Mouse (Mus musculus) B cell, adult (primary cell): ENCODE measurements around the gene Lmbr1l. TPM values are rescaled to one million over a fixed set of nuclear protein-coding genes. Genes with fewer than 3 reads are reported as not detected.

Experiments
- total RNA-seq: library from RNA; stranded (reverse); gene quantifications from 4 replicates; pipeline ENCODE4 v1.2.4, GENCODE M21; 2023; ENCODE audit not compliant: inconsistent age

Lmbr1l gene
- 228 to 245 TPM (median 238 TPM) in 4 replicates for total RNA-seq

DNA sequence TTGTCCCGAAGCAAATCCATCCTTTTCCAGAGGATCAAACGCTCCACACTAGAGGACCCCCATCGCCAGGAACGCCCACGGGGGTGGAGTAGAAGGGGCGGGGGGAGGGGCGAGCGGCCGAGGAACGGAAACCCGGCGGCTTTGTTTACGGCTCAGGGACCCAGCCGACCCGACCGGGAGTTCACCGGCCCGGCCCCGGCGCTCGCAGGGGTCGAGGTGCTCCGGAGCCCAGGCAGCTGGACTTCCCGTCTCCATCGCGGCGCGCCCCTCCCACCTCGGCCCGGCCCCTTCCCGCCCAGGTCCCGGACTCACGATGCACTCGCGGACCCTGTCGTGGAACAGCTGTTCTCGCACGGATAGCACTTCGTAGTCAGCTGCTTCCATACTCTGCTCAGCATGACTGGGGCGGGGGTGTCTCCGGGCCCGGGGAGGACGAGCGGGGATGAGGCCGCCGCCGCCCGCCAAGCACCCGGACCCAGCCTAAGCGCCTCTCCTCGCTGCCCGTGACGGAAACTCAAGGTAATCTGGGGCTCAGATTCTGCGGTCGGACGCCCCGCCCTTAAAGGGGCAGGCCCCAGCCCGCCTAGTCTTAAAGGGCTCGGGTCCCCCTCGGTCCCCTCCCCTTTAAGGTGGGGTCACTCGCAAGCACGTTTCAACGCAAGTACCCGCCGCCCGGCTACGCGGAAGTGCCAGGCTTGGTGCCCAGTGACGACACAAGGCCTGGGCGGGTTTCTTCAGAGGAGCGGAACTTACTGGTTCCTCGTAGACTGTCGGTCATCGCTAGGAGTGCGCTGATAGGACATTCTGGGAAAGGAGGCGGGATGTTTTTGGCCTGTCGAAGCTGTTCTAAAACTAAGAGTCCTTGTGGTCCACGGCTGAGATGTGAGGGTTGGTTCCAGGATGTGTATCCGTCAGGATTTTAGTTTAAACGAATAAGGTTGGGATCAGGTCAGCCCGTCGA, at the start of gene Lmbr1l:
TSS of gene Lmbr1l (minus strand) at position 694 of the 961 bp plus-strand sequence.

DNA sequence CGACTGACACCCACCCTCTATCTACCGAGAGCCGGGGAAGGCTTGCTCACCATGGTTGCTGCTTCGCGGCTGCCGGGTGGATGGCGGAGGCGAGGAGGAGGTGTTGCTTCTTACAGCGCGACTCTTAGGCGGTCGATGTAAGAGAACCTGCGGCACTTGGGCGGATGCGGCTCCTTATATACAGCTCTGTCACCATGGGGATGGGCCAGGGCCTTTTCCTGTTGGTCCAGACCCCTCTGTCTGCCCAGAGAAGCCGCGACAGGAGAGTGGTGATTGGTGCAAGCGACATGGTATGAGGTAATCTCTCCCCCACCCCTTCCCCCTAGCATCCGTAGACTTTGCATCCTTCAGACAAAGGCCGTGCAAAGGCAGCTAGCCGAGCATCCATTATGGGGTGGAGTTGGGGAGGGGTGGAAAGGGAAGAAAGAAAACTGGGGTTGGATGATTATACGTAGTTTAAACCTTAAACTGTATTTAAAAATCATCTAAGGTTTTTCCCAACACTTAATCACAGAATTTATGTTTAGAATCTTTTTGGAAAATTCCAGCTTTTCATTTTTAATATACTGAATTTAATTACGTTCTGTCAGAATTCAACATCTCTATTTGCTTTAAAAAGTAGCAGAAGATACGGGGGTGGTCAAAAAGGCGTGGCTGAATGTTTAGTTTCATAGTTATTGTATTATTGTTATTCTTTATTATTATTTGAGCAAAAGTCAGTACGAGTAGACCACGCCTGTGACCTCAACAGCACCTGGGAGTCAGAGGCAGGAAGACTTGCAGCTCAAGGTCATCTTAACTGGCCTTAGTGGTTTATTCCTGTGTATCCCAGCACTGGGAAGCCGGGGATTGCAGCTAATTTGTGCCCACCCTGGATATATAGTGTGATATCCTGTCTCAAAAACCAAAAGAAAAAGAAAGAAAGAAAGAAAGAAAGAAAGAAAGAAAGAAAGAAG, 35.6 kb upstream of the Lmbr1l start, which contains the start of the genes Gm49450 and Tuba1a:
TSS of gene Gm49450 (minus strand) at position 151 of the 956 bp plus-strand sequence.
TSS of gene Tuba1a (minus strand) at position 303 of the 956 bp plus-strand sequence.

DNA sequence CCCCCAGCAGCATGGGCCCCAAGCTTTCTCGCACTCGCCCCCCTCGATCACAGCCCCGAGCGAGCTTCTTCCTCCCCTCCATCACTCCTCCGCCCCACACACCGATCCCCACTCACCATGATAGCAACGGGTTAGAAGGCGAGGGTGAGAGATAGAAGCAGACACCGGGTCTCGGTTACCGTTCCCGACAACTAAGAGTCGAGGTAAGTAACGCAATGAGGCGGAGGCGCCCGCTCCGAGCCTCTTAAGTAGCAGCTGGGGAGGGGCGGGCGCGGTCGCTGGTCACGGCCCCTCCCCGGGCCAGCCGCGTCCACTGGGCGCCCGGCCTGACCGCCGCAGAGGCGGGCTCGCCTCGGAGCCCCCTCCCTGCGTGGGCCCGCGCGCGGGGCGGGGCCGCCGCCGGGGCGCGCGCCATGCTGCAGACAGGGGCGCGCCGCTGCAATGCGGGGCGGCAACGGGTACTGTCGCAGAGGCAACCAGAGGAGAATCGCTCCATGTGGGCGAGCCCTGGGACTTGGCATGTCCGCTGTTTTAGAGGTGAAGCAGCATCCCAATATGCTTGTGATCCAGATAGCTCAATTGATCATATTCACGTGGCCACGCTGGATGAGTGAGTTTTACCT, 16.3 kb upstream of the Lmbr1l start, which contains the start of gene Tuba1b:
TSS of gene Tuba1b (minus strand) at position 349 of the 623 bp plus-strand sequence.

DNA sequence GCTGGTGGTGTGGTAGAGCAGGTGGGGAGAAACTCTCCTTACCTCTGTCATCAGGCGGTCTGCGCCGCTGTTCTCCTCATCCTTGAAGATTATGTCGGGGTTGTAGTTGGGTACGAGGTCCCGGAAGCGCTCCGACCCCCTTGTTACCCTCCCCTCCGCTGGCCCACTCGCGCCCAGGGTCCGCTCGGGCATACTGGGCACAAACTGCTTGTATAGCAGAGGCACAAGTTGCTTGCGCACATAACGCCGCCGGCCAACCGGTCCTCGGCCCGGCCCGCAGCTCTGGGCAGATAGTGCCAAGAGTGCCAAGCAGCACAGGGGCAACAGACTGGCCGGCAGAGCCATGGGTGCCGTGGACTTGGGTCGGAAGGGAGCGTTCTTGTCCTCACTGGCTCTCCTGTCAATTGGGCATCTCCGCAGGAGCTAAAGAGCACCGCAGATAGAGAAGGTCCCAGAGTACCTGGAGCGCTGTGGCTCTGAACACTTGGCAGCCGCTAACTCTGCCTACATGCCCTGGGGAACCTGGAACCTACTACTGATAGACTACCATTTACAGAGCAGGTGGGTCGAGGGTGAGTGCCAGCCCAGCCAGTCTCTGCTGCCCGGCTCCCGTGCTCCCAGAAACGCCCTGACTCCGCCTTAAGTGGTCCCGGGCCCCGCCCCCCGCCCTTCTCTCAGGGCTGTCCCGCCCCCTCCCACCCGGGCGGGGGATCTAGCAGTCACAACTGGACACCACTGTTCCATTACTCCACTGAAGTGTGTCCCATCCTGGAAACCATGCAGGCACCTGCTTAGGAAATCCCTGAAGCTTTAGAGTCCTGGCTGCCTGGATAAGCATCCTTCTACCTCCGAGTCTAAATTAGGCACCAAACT, 19.9 kb downstream of the Lmbr1l start, which contains the start of gene Dhh:
TSS of gene Dhh (minus strand) at position 613 of the 873 bp plus-strand sequence.

DNA sequence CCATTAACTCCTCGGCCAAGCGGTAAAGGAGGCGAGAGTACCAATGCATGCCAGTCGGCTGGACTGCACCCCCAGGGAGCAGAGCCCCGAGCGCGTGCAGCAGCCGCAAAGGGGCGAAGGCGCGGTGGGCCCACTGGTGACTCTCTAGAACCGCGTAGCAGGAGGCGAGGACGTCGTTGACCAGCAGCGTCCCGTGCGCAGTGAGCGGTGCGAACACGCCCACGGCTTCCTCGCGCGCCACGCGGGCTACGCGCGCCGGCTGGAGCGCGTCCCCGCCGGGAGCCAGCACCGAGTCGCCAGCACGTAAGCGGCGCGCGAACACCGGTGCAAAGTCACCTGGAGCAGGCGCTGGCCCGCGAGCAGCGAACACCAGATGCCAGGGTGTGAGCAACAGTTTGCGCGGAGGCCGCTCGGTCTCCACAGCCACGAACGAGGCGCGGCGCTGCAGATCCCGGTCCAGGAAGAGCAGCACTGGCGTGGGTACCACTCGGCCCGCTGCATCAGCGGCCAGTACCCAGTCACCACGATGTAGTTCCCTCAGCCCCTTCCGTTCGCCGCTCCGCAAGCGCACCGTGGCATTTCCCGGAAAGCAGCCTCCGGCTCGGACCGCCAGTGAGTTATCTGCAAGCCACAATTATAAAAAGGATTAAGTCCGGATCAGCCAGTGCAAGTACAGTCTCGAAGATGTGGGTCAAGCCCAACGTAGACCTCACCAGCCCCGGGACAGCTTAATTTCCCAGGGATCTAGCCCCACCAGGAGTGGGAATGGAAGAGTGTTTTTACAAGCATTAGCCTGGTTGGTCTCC, 23.9 kb downstream of the Lmbr1l start, which contains the start of gene Rhebl1:
TSS of gene Rhebl1 (minus strand) at position 601 of the 806 bp plus-strand sequence.

DNA sequence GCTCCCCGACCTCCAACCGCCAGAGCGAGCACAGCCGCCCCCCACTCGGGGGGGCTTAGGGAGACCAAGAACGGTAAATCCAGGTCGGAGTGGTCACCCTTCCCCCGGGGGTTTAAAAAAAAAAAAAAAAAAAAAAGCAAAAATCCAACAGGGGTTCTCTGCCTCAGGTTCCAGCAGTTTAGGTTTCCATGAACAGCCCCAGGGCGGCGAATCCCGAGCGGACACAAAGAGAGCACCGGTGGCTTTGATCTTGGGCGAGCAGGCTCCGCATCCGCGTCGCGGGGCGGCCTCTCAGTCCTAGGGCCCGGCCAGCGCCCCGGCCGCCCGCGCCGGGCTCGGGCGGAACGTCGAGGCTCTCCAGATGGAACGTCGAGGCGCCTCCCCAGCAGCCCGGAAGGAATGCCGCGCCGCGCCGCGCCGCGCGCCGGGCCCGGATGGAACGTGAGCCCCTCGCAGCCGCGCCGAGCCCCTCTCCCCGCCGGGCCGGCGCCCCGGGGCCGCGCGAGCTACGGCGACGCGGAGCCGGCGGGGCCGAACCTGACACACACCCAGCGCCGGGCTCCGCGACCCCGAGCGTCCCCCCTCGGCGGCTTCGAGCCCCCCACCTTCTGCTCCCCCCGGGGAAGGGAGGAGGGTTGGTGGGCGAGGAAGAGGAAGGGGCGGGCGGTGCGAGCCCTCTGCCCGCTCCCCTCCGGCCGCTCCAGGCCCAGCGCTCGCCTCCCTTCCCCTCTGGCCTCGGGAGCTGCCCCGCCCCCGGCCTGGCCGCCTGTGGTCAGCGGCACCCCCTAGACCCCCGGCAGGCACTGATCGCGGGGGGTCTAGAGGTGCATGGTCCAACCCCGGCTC, 46.7 kb downstream of the Lmbr1l start, which contains the start of gene Kmt2d:
TSS of gene Kmt2d (minus strand) at position 135 of the 846 bp plus-strand sequence.

Other genes with a start within 250 kb of the Lmbr1l start
- 0.63 to 1.6 TPM in 2 of 4 replicates, not detected in the others for gene Rnd1, start 240.8 kb downstream of the Lmbr1l start, total RNA-seq
- not detected in 4 replicates for gene Ccdc65, start 210.0 kb downstream of the Lmbr1l start, total RNA-seq
- gene Fkbp11, start 190.0 kb downstream of the Lmbr1l start, total RNA-seq = 15.1 to 21.5 TPM (median 17.9 TPM) in 4 replicates
- gene Arf3, start 155.0 kb downstream of the Lmbr1l start, total RNA-seq = 87.1 to 90.8 TPM (median 87.3 TPM) in 4 replicates
- gene Wnt10b, start 140.1 kb downstream of the Lmbr1l start, total RNA-seq = 0.29 to 1.7 TPM (median 1.0 TPM) in 4 replicates
- gene Wnt1, start 128.4 kb downstream of the Lmbr1l start, total RNA-seq = not detected in 4 replicates
- gene Ddn, start 108.7 kb downstream of the Lmbr1l start, total RNA-seq = 0.27 to 0.60 TPM (median 0.48 TPM) in 4 replicates
- 75.5 to 85.9 TPM (median 77.7 TPM) in 4 replicates for gene Prkag1, start 86.7 kb downstream of the Lmbr1l start, total RNA-seq
- gene Kmt2d, start 47.0 kb downstream of the Lmbr1l start, total RNA-seq = 168 to 182 TPM (median 176 TPM) in 4 replicates
- gene Rhebl1, start 23.7 kb downstream of the Lmbr1l start, total RNA-seq = 18.3 to 23.1 TPM (median 21.3 TPM) in 4 replicates
- 0.80 TPM in 1 of 4 replicates, not detected in the others for gene Dhh, start 19.7 kb downstream of the Lmbr1l start, total RNA-seq
- gene Tuba1b, start 16.3 kb upstream of the Lmbr1l start, total RNA-seq = 147 to 162 TPM (median 158 TPM) in 4 replicates
- gene Gm49450, start 35.3 kb upstream of the Lmbr1l start, total RNA-seq = not detected in 4 replicates
- gene Tuba1a, start 35.5 kb upstream of the Lmbr1l start, total RNA-seq = 132 to 146 TPM (median 141 TPM) in 4 replicates
- 66.8 to 74.7 TPM (median 73.4 TPM) in 4 replicates for gene Tuba1c, start 111.7 kb upstream of the Lmbr1l start, total RNA-seq
- gene Prph, start 136.9 kb upstream of the Lmbr1l start, total RNA-seq = not detected in 4 replicates
- gene Troap, start 156.3 kb upstream of the Lmbr1l start, total RNA-seq = 0.87 to 1.8 TPM (median 1.6 TPM) in 4 replicates
- not detected in 4 replicates for gene C1ql4, start 169.6 kb upstream of the Lmbr1l start, total RNA-seq
- 0.33 TPM in 1 of 4 replicates, not detected in the others for gene Dnajc22, start 174.9 kb upstream of the Lmbr1l start, total RNA-seq
- gene Spats2, start 207.7 kb upstream of the Lmbr1l start, total RNA-seq = not detected in 4 replicates